Mouse (Mus musculus) neural tube, embryonic 15.5 days (tissue): ENCODE results near the gene Hipk2. TPM values are rescaled to one million over a fixed set of nuclear protein-coding genes. Genes with fewer than 3 reads are reported as not detected.

Experiments
- ATAC-seq: fragments of 200-750 bp; cut with Nextera tagmentation; 2 replicates; pipeline ENCODE4 v1.8.0; 2017; ENCODE audit warnings: mild to moderate bottlenecking, moderate TSS enrichment, moderate library complexity; ENCODE audit not compliant: low FRiP score
- H3K27ac ChIP-seq: fragments of 300-500 bp; sonication (generic); replicated peaks from 2 replicates; pipeline ENCODE4 v1.5.1; 2015; ENCODE audit warnings: mild to moderate bottlenecking, inconsistent platforms
- H3K27me3 ChIP-seq: fragments of 300-500 bp; sonication (generic); replicated peaks from 2 replicates; pipeline ENCODE4 v1.6.1; 2015; ENCODE audit warnings: inconsistent platforms
- H3K36me3 ChIP-seq: fragments of 300-500 bp; sonication (generic); 2 replicates; pipeline ENCODE4 v1.6.1; 2015; ENCODE audit warnings: inconsistent platforms
- H3K4me1 ChIP-seq: fragments of 300-500 bp; sonication (generic); 2 replicates; pipeline ENCODE4 v1.6.1; 2015; ENCODE audit warnings: inconsistent platforms
- H3K4me2 ChIP-seq: fragments of 300-500 bp; sonication (generic); 2 replicates; pipeline ENCODE4 v1.6.1; 2015; ENCODE audit warnings: inconsistent platforms, mild to moderate bottlenecking, moderate library complexity
- H3K4me3 ChIP-seq: fragments of 300-500 bp; sonication (generic); replicated peaks from 2 replicates; pipeline ENCODE4 v1.5.1; 2015; ENCODE audit warnings: mild to moderate bottlenecking, inconsistent platforms
- H3K9ac ChIP-seq: fragments of 300-500 bp; sonication (generic); replicated peaks from 2 replicates; pipeline ENCODE4 v1.6.1; 2015; ENCODE audit warnings: mild to moderate bottlenecking, inconsistent platforms
- H3K9me3 ChIP-seq: fragments of 300-500 bp; sonication (generic); replicated peaks from 2 replicates; pipeline ENCODE4 v1.6.1; 2016; ENCODE audit warnings: inconsistent platforms
- WGBS: fragments of 180-500 bp; shearing (Covaris S2); methylation state at CpG from one replicate; pipeline ENCODE4 v1.1.7; 2015; ENCODE audit warnings: mixed read lengths; 5-methylcytosine and 5-hydroxymethylcytosine counted together
- polyA plus RNA-seq: library from polyadenylated mRNA; unstranded; fragments of >200 nt; fragmentation: Nextera tagmentation; extraction: Ambion mirVana; gene quantifications from 2 replicates; pipeline ENCODE4 v1.2.1, GENCODE M21; 2015

Gene Hipk2
- polyA plus RNA-seq, 1 experiment from 2014 or later = 32.9 TPM

- no peak overlapping the region for H3K4me3 ChIP-seq
- 54% methylated on average over 1 of the region's 1 CpGs for WGBS
- H3K27ac ChIP-seq = no peak overlapping the region
These were observed 74.7 kb downstream of the Hipk2 start for GRCm38 (mm10) chr6:38801252-38801651.

GRCm38 (mm10) chr6:38797548-38797947 lies 78.4 kb downstream of the Hipk2 start:
- H3K27ac ChIP-seq = no peak overlapping the region
- no peak overlapping the region for H3K9ac ChIP-seq
- no peak overlapping the region for H3K4me2 ChIP-seq
- peaks cover 24% of the 10 kb centered on the region for H3K4me1 ChIP-seq
- H3K9me3 ChIP-seq = no peaks in the 10 kb centered on the region
- H3K4me3 ChIP-seq = no peak overlapping the region
- no peaks in the 10 kb centered on the region for H3K27me3 ChIP-seq
- ATAC-seq = no peak
- H3K36me3 ChIP-seq = no peaks in the 10 kb centered on the region
- WGBS = 82% methylated on average over 3 of the region's 3 CpGs

More at GRCm38 (mm10) chr6:38801252-38801651, 74.7 kb downstream of the Hipk2 start:
- Histone ChIP-seq H3K27me3 (no peaks in the 10 kb centered on the region), H3K9me3 (no peaks in the 10 kb centered on the region), H3K36me3 (no peaks in the 10 kb centered on the region), H3K9ac (no peak overlapping the region), H3K4me2 (no peak overlapping the region), H3K4me1 (peaks cover 35% of the 10 kb centered on the region)
- ATAC-seq = no peak

- H3K4me3 ChIP-seq = no peak overlapping the region
- H3K4me1 ChIP-seq = peaks cover 19% of the 10 kb centered on the region
- H3K9me3 ChIP-seq = no peaks in the 10 kb centered on the region
- ATAC-seq = no peak
- no peak overlapping the region for H3K9ac ChIP-seq
- no peak overlapping the region for H3K4me2 ChIP-seq
- H3K36me3 ChIP-seq = no peaks in the 10 kb centered on the region
- H3K27me3 ChIP-seq = no peaks in the 10 kb centered on the region
- no peak overlapping the region for H3K27ac ChIP-seq
These were observed 79.0 kb downstream of the Hipk2 start for GRCm38 (mm10) chr6:38796993-38797392.

- no peaks in the 10 kb centered on the region for H3K36me3 ChIP-seq
- no peak for ATAC-seq
- H3K9ac ChIP-seq = no peak overlapping the region
- H3K4me3 ChIP-seq = no peak overlapping the region
- peaks cover 14% of the 10 kb centered on the region for H3K4me1 ChIP-seq
- no peak overlapping the region for H3K4me2 ChIP-seq
- WGBS = 93% methylated on average over 1 of the region's 1 CpGs
- H3K27ac ChIP-seq = no peak overlapping the region
- no peaks in the 10 kb centered on the region for H3K9me3 ChIP-seq
- H3K27me3 ChIP-seq = no peaks in the 10 kb centered on the region
These were observed 79.6 kb downstream of the Hipk2 start for GRCm38 (mm10) chr6:38796388-38796787.

DNA sequence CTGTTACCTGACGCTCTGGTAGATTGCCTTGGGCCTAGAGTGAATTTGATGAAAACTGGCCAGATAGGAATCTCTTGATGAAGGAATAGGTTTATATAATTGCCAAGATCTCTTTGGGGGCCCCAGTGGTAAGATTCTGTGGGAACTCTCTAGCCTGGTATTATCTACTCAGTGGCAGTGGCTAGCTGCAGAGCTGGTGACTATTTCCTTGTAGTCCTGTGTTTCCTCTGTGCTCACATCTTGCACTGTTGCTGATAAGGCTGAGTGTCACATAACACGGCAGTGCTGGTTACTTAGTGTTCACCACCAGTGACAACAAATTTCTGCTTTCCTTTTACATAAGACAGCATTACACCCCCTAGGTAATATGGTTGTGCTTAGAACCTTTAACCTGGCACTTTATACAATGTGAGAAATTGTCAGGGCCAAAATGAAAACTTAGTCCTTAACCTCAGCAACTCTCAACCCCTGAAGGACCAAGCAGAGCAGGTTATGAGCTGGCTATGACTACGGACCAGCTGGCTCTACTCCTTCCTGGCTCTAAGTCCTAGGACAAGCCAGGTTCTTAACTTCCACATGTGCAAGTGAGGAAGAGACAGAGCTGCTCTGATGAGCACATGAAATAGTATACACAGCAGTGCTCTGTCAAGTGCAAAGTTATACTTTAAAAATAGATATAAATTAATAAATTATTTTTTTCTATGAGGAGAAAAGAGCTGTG lies 80.7 kb downstream of the Hipk2 start:
- H3K9ac ChIP-seq = no peak overlapping the region
- no peak overlapping the region for H3K4me3 ChIP-seq
- no peaks in the 10 kb centered on the region for H3K36me3 ChIP-seq
- ATAC-seq = no peak
- H3K4me1 ChIP-seq = peaks cover 7% of the 10 kb centered on the region
- WGBS = 95% methylated on average over 3 of the region's 3 CpGs
- H3K9me3 ChIP-seq = no peaks in the 10 kb centered on the region
- H3K4me2 ChIP-seq = no peak overlapping the region
- H3K27ac ChIP-seq = no peak overlapping the region
- no peaks in the 10 kb centered on the region for H3K27me3 ChIP-seq

DNA sequence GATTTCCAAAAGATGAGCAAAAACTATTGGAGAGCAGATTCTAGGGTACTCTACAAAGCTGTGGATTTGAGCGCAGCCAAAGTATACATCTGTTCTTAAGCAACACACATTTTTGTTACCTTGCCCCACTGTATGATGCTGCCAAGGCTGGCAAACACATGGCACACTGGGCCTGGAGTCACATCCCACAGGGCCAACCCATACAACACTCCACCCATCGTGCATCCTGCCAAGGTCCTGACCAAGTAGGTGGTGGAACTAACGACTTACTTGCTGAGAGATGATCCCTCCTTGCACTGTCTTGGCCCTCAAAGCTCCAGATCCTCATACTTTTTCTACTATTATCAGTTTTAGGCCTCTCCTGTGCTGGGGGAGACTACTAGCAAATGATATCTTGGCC lies 83.0 kb downstream of the Hipk2 start:
- Histone ChIP-seq H3K27me3 (no peaks in the 10 kb centered on the region), H3K9ac (no peak overlapping the region), H3K4me1 (peaks cover 6% of the 10 kb centered on the region; the same call in 1 of the 2 replicates), H3K36me3 (no peaks in the 10 kb centered on the region), H3K9me3 (no peaks in the 10 kb centered on the region), H3K4me3 (no peak overlapping the region), H3K4me2 (no peak overlapping the region), H3K27ac (no peak overlapping the region)
- no peak for ATAC-seq
- 89% methylated on average over 3 of the region's 3 CpGs for WGBS

- WGBS = 82% methylated on average over 5 of the region's 5 CpGs
- Histone ChIP-seq H3K27ac (no peak overlapping the region), H3K36me3 (no peaks in the 10 kb centered on the region), H3K9ac (no peak overlapping the region), H3K4me2 (no peak overlapping the region), H3K9me3 (no peaks in the 10 kb centered on the region), H3K27me3 (no peaks in the 10 kb centered on the region), H3K4me3 (no peak overlapping the region), H3K4me1 (peaks cover 21% of the 10 kb centered on the region)
- no peak for ATAC-seq
These were observed 86.6 kb downstream of the Hipk2 start for GRCm38 (mm10) chr6:38789221-38789810.

DNA sequence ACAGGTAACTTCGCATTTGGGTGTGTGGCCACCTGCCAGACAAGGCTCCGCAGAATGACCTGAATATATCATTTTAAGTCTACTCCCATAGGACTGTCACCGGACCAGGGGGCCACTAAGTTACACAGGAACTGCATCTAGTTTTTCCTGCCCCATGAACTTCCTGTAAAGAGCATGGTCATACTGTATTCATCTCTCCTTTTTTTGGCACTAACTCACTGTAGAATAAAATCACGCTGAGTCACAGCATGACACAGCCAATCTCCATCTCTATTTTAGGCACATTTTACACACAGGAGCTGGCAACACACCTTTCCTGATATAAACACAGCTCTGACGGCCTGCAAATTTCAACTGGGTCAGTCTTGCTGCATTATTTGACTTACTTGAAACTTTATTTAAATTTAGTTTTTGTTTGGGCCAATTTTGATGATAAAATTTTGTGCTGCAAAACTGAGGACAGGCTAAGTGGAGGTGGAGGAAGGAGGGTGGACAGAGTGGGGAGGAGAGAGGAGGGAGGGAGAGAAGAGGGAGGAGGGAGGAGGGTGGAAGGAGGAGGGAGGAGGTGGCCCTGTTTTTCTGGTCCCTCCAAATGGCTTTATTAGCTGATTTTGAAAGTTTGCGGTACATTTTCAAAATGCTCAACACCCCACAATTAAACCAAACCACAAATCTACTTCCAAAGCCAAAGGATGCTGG lies 88.0 kb downstream of the Hipk2 start:
- Histone ChIP-seq H3K4me1 (peaks cover 21% of the 10 kb centered on the region), H3K9ac (no peak overlapping the region), H3K9me3 (no peaks in the 10 kb centered on the region), H3K4me2 (no peak overlapping the region), H3K27ac (no peak overlapping the region), H3K4me3 (no peak overlapping the region), H3K36me3 (no peaks in the 10 kb centered on the region), H3K27me3 (no peaks in the 10 kb centered on the region)
- ATAC-seq = no peak
- WGBS = 93% methylated on average over 6 of the region's 6 CpGs

- ATAC-seq = no peak
- 0 out of 2 replicates have a peak overlapping the region, but pooled peaks have one; percentile 13 for H3K27ac ChIP-seq
These were observed 88.8 kb downstream of the Hipk2 start for GRCm38 (mm10) chr6:38787134-38787533.

DNA sequence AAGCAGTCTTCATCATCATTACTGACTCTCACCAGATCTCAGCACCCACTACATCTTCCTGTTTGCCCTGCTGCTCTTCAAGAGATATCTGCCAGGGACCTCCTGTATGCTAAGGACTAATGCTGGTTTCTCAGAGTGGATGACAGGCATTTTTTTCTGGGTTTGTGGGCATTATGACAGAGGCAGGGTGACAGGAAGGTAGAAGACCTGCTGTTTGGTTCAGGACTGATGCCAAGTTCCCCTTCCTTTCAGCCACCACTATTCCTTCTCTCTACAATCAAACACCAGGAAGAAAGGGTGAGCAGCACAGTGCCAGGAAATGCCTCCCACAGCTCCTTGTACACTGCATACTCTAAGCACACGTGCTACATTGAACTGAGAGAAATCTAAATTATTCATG lies 90.2 kb downstream of the Hipk2 start:
- Histone ChIP-seq H3K4me3 (no peak overlapping the region), H3K9me3 (no peaks in the 10 kb centered on the region), H3K4me1 (peaks cover 21% of the 10 kb centered on the region), H3K27me3 (no peaks in the 10 kb centered on the region), H3K36me3 (no peaks in the 10 kb centered on the region), H3K9ac (no peak overlapping the region), H3K27ac (no peak overlapping the region; the same call in 1 of the 2 replicates), H3K4me2 (no peak overlapping the region)
- no peak for ATAC-seq
- 43% methylated on average over 1 of the region's 1 CpGs for WGBS

More at GRCm38 (mm10) chr6:38787134-38787533, 88.8 kb downstream of the Hipk2 start:
- Histone ChIP-seq H3K36me3 (no peaks in the 10 kb centered on the region), H3K4me3 (no peak overlapping the region), H3K9me3 (no peaks in the 10 kb centered on the region), H3K4me1 (peaks cover 21% of the 10 kb centered on the region), H3K4me2 (no peak overlapping the region), H3K27me3 (no peaks in the 10 kb centered on the region), H3K9ac (no peak overlapping the region)
- 22% methylated on average over 1 of the region's 1 CpGs for WGBS

- 92% methylated on average over 7 of the region's 7 CpGs for WGBS
- H3K27ac ChIP-seq = no peak overlapping the region; the same call in 1 of the 2 replicates
These were observed 96.6 kb downstream of the Hipk2 start for GRCm38 (mm10) chr6:38779411-38779810.

DNA sequence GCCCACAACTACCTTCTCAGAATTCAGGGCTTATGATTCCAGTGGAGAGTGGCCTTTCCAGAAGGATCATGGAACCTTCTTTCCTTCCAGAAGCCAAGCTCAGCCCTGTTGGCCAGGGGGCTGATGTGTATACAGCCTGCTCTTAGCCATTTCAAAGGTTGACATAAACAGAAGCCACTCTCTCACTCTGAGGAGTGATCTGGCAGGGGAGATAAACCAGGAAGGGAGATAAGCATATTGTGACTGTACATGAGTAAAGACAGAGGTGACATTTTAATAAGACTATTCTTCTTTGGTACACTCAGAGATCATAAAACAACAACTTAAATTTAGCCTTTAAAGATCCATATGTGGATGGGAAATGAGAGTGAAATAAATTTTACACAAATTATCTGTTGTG lies 97.1 kb downstream of the Hipk2 start:
- Histone ChIP-seq H3K9me3 (no peaks in the 10 kb centered on the region), H3K27me3 (no peaks in the 10 kb centered on the region), H3K9ac (no peak overlapping the region), H3K4me1 (no peaks in the 10 kb centered on the region), H3K27ac (no peak overlapping the region), H3K36me3 (no peaks in the 10 kb centered on the region), H3K4me3 (no peak overlapping the region), H3K4me2 (no peak overlapping the region)
- no peak for ATAC-seq

More at GRCm38 (mm10) chr6:38779411-38779810, 96.6 kb downstream of the Hipk2 start:
- ATAC-seq = no peak
- Histone ChIP-seq H3K4me2 (no peak overlapping the region), H3K4me3 (no peak overlapping the region), H3K4me1 (no peaks in the 10 kb centered on the region), H3K9ac (no peak overlapping the region), H3K36me3 (no peaks in the 10 kb centered on the region), H3K9me3 (no peaks in the 10 kb centered on the region), H3K27me3 (no peaks in the 10 kb centered on the region)
